Mouse (Mus musculus): Measurements from ENCODE around the gene Dolpp1.
A peak's percentile ranks its signal among the peaks of the same experiment; 100 is the strongest.

Gene Dolpp1

GRCm38 (mm10) chr2:30392114-30392576 lies at the start of gene Dolpp1:
Gene Dolpp1 (plus strand): TSS chr2:30392254.
- DNase-seq (ENCODE audit: low spot score): peak; percentile 99

GRCm38 (mm10) chr2:30342544-30342943 lies 49.5 kb upstream of the Dolpp1 start:
- no peak for DNase-seq (ENCODE audit: low spot score)

- DNase-seq (ENCODE audit: low spot score): no peak
Observed at GRCm38 (mm10) chr2:30343601-30344137, 48.4 kb upstream of the Dolpp1 start.

- DNase-seq (ENCODE audit: low spot score): no peak
Observed at GRCm38 (mm10) chr2:30345971-30346676, 45.9 kb upstream of the Dolpp1 start.

GRCm38 (mm10) chr2:30349196-30349595 lies 42.9 kb upstream of the Dolpp1 start:
- DNase-seq (ENCODE audit: low spot score): no peak

- peak; percentile 15 for DNase-seq (ENCODE audit: low spot score)
Observed at GRCm38 (mm10) chr2:30351149-30351548, 40.9 kb upstream of the Dolpp1 start.

DNA sequence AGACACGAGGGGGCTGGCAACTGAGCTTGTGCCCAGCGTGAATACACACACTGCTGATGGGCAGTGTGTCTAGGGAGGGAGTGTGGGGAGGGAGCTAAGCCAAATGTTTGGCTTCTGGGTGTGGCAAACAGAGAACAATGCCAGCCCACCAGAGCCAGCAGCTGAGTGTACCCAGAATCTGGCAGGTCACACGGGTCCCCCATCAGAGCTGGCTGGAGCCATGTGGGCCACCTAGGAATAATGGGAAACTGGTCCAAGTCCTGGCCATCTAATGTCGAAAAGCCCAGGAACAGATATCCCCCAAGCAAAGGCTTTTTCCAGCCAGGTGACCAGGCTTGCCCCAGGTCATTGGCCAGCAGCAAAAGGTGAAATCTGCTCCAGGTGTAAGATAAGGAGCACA lies 36.2 kb upstream of the Dolpp1 start:
- DNase-seq (ENCODE audit: low spot score): no peak

DNA sequence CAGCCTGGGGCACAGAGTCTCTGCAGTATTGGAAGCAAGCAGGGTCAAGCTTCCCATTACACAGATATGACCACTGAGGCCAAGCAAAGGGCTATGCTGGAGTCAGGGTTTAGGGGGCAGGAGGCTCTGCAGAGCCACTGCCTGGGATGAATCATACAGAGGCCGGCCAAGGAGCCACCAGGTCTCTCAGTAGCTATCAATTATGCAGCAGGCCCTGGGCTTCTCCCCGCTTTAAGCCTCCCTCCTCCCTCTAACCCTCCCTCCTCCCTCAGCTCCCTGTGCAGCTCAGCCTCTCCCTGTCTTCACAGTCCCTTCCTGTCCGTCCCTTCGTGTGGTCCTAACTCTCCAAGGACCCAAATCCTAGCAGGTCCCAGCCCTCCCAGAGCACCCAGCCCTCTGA lies 35.8 kb upstream of the Dolpp1 start:
- DNase-seq (ENCODE audit: low spot score): no peak

DNA sequence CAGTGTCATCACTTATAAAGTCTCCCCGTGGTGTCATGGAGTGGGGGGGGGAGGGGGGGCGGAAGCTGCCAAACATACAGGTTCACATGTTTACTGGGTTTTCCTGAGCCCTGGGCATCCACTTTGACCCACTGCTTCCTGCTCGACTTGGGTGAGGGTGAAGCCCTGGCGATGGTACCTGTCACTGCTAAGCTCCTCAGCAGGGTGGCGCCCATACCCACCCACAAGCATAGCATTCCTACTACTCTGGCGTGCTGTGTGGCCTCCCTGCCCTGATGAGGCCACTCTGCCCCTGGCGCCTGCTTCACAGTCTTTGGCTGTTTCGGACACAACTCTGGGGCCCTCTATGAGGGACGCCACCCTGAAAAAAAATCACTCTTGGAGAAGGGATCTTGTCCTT lies 35.1 kb upstream of the Dolpp1 start:
- DNase-seq (ENCODE audit: low spot score): no peak

DNA sequence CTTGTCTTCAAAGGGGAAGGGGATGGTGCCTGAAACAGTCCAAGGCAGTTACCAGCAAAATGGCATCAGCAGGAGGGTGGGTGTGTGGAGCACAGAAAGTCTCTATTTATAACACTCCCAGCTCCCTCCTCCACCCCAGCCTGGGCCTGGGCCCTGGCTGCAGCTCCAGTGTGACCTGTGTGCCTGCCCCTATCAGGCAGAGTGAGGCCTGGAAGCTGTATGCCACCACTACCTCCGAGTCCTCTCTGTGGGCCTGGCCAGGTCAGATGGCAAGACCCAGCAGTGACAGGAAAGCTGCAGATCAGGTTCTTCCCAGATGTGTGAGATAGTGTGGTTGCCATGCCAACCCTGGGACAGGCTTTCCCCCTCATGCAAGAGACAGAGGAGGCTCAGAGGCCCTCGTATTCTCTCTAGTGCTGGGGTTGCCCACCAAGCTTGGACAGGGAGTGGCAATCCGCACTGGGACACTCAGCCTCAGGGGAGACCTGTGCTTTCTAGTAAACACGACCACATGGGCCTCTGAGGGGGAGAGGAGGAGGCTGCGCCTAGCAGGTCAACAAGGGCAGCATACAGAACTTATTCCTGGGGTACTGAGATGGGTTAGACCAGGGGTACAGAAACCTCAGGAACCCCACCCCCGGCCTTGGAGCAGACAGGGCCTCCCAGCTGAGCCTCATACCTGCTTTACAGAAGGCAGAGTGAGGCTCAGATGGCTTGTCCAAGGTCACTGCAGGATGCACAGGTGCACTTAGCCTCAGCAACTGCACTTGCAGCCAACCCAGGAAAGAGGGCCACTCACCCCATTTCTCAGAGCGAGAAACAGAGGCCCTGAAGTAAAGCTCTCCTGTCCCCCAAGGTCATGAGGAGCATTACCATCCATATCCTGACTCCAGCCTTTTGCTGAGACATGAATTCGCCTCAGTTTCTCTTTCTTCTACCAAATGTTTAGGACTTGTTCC lies 34.2 kb upstream of the Dolpp1 start:
- no peak for DNase-seq (ENCODE audit: low spot score)

DNA sequence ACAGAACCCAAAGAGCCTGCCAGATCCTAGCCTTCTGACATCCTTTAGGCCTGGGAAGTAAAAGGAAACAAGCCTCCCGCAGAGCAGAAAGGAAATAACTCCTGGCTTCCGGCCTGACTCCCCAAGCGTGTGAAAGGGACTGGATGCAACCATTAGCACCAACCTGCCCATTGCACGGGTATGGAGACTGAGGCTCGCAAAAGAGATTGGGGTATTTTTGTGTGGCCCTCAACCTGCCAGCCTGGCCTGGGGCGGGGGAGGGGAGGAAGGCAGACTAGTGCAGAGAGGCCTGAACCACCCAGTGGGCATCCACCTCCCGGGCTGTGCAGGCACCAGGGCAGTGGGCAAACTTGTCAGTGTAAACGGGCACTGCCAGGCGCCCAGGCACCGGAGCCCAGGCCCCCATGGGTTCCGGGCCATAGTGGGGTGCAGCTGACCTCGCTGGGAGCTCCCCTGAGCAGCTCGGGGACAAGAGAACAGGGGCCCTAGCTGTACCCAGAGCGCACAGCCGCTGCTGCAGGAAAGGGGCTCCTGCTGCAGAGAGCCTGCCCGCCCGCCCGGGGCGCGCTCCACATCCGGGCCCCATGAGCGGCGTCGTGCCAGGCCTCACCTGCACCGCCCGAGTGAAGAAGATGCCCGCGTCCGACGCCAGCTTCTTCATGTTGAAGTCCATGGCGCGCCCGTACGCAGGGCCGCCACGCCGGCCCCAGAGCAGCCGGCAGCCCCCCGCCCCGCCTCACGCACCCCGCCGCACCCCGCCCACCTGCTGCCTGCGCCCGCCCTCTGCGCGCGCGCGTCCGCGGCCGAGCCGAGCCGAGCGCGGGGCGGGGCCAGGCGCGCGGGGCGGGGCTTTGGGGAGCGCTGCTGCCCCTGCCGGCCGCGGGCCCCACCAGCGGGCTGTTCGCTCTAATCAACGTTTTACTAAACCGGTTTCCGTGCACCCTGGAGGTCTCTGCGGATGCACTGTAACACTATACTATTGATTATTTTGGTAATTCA lies 33.2 kb upstream of the Dolpp1 start, which contains the start of gene Sh3glb2:
Gene Sh3glb2, minus strand, starts transcription at position 805 of the 999 bp plus-strand sequence.
- peak; percentile 78 for DNase-seq (ENCODE audit: low spot score)

- DNase-seq (ENCODE audit: low spot score): no peak
Observed at GRCm38 (mm10) chr2:30360626-30361025, 31.4 kb upstream of the Dolpp1 start.

- no peak for DNase-seq (ENCODE audit: low spot score)
Observed at GRCm38 (mm10) chr2:30362865-30363264, 29.2 kb upstream of the Dolpp1 start.

- DNase-seq (ENCODE audit: low spot score): peak; percentile 100
Observed at GRCm38 (mm10) chr2:30363773-30364650, 28.0 kb upstream of the Dolpp1 start, which contains the start of gene Miga2. Gene Miga2 (plus strand): TSS chr2:30364233.

- DNase-seq (ENCODE audit: low spot score): no peak
Observed at GRCm38 (mm10) chr2:30365281-30366069, 26.6 kb upstream of the Dolpp1 start.

DNA sequence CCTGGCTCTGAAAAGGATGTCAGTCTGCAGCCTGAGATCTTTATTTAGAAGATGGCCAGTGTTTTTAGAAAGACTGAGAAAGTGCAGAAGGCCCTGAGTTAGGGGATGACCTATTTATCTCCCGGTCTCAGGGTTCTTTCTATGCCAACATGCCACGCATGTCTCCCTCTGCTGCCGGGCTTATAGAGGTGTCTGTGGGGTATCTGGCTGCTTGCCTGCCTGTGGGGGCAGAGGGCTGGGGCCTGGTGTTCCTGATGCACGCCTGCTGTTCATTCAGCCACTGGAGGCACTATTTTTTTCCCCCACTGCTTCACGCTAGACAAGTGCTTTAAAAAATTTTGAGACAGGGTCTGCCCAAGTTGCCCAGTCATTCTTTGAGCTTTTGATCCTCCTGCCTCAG lies 25.9 kb upstream of the Dolpp1 start:
- DNase-seq (ENCODE audit: low spot score): no peak

DNA sequence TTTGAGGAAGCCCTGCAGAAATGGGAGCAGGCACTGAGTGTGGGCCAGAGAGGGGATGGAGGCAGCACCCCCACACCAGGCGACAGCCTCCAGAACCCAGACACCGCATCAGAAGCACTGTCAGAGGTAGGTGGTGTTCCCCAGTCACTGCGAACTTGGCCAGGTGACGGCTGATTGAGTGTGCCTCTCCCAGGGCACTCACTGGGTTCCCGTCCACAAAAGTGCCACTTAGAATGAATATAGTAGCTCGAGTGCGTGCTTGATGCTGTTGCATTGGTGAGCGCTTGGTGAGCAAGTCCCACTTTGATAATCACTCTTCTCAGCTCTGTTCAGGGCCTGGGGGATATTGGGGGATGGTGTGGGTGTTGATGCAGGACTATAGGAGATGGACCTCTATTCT lies 20.5 kb upstream of the Dolpp1 start:
- DNase-seq (ENCODE audit: low spot score): no peak

DNA sequence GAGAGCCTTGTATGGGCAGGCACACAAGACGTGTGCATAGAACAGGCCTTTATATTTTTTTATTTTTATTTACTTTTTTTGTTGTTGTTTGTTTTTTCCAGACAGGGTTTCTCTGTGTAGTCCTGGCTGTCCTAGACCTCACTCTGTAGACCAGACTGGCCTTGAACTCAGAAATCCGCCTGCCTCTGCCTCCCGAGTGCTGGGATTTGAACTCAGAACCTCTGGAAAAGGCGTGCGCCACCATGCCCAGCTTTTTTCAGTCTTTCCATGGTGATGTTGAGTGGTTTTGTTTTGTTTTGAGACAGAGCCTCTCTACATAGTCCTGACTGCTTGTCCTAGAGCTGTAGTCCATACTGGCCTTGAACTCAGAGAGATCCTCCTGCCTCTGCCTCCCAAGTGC lies 19.3 kb upstream of the Dolpp1 start:
- DNase-seq (ENCODE audit: low spot score): no peak

DNA sequence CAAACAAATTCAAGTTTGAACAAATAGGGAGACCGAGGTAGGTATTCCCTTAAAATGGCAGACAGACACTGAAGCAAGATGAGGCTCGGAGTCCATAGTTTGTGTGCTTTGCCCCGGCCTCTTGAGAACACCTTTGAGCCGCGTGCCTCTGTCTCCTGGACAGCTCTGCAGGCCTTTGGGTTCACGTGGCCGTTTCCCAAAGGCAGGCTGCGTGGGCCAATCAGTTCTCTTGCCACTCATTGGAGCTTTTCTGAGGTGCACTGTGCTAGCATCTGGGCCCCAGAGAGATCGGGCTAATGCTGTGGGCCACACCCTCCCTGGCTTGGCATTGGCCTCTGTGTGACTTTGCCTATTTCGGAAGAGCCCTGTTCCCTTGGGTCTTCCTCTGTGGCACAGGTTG lies 16.2 kb upstream of the Dolpp1 start:
- no peak for DNase-seq (ENCODE audit: low spot score)
